Mouse (Mus musculus) heart, adult 2 months (tissue): ENCODE data around the gene Ntng2. TPM values are rescaled to one million over a fixed set of nuclear protein-coding genes. Genes with fewer than 3 reads are reported as not detected.

Experiments used
- DNase-seq, 2 experiments: peaks; one replicate each; pipeline ENCODE4 v3.0.0; 2021
- H3K27ac ChIP-seq: fragments of 200-600 bp; 2 replicates; pipeline ENCODE4 v1.8.1; 2022
- H3K27me3 ChIP-seq: fragments of 200-500 bp; 2 replicates; pipeline ENCODE4 v1.6.1; 2012; ENCODE audit warnings: mild to moderate bottlenecking, low read length, inconsistent platforms, mixed read lengths; ENCODE audit not compliant: control insufficient read depth, insufficient read depth
- H3K36me3 ChIP-seq: fragments of 200-500 bp; 2 replicates; pipeline ENCODE4 v1.6.1; 2012; ENCODE audit warnings: low read length, inconsistent platforms; ENCODE audit not compliant: control insufficient read depth, insufficient read depth
- H3K4me1 ChIP-seq: fragments of 200-500 bp; 2 replicates; pipeline ENCODE4 v1.6.1; 2011; ENCODE audit warnings: low read length; ENCODE audit not compliant: control insufficient read depth, insufficient read depth
- H3K4me3 ChIP-seq: fragments of 200-600 bp; 2 replicates; pipeline ENCODE4 v1.8.1; 2022
- H3K79me2 ChIP-seq: fragments of 200-500 bp; replicated peaks from 2 replicates; pipeline ENCODE4 v1.6.1; 2012; ENCODE audit warnings: mild to moderate bottlenecking, inconsistent platforms, low read length, moderate library complexity, mixed read lengths; ENCODE audit not compliant: control insufficient read depth, insufficient read depth
- H3K9ac ChIP-seq: fragments of 200-500 bp; 2 replicates; pipeline ENCODE4 v1.6.1; 2012; ENCODE audit warnings: low read depth, mild to moderate bottlenecking, control low read depth, inconsistent platforms, low read length, mixed read lengths
- CTCF ChIP-seq: fragments of 200-600 bp; IDR thresholded peaks from 2 replicates; pipeline ENCODE4 v1.8.1; 2022; ENCODE audit warnings: antibody characterized with exemption, mild to moderate bottlenecking, moderate library complexity
- EP300 ChIP-seq: fragments of 200-500 bp; IDR thresholded peaks from 2 replicates; pipeline ENCODE4 v1.6.1; 2011; ENCODE audit warnings: low read depth, low read length, control low read depth; ENCODE audit not compliant: insufficient read depth
- POLR2A ChIP-seq: fragments of 200-500 bp; IDR thresholded peaks from 2 replicates; pipeline ENCODE4 v1.6.1; 2011; ENCODE audit warnings: mild to moderate bottlenecking, low read depth, low read length, control low read depth; ENCODE audit not compliant: insufficient read depth
- WGBS: fragments of 180-500 bp; shearing (Covaris S2); methylation state at CpG from one replicate; pipeline ENCODE4 v1.1.7; 2018; 5-methylcytosine and 5-hydroxymethylcytosine counted together
- intact Hi-C: fragments of 180-260 bp; cut with DNase I; formaldehyde crosslinking; loops from one replicate; pipeline ENCODE4 v1.15.1; 2025
- polyA plus RNA-seq: library from polyadenylated mRNA; depleted of rRNA; stranded (reverse); fragments of >200 nt; gene quantifications from 2 replicates; pipeline ENCODE4 v1.2.3, GENCODE M21; 2012
- total RNA-seq, 2 experiments: library from RNA; stranded (reverse); gene quantifications; 2 replicates each; pipeline ENCODE4 v1.2.3; 2021

Ntng2 gene
- total and polyA plus RNA-seq, 3 experiments = 7.0 to 17.1 (median 7.9) TPM

- Histone ChIP-seq H3K27ac (no peak overlapping the region), H3K4me1 (peaks cover 4% of the 10 kb centered on the region; the same call in 1 of the 2 replicates), H3K27me3 (0 out of 2 replicates have a peak, but pooled peaks cover 3% of the 10 kb centered on the region), H3K79me2 (no peaks in the 10 kb centered on the region), H3K4me3 (peak overlapping the region; percentile 53), H3K36me3 (no peaks in the 10 kb centered on the region), H3K9ac (no peak overlapping the region)
- 31% methylated on average over 16 of the region's 16 CpGs for WGBS
- no peak for DNase-seq
- TF ChIP-seq CTCF = no peak
- TF ChIP-seq POLR2A = no peak
- no peak for TF ChIP-seq EP300
- intact Hi-C loops = no loop called here
Measured at GRCm38 (mm10) chr2:29193819-29194546, 58.8 kb downstream of the Ntng2 start.

GRCm38 (mm10) chr2:29192629-29193278, 60.1 kb downstream of the Ntng2 start:
- TF ChIP-seq POLR2A (no peak), CTCF (peak; percentile 48)
- Histone ChIP-seq H3K79me2 (no peaks in the 10 kb centered on the region), H3K27me3 (0 out of 2 replicates have a peak, but pooled peaks cover 3% of the 10 kb centered on the region), H3K27ac (no peak overlapping the region), H3K4me1 (peaks cover 4% of the 10 kb centered on the region; the same call in 1 of the 2 replicates), H3K4me3 (no peak overlapping the region), H3K36me3 (no peaks in the 10 kb centered on the region), H3K9ac (no peak overlapping the region)
- DNase-seq = no peak
- intact Hi-C loops = no loop called here
- WGBS = 81% methylated on average over 8 of the region's 8 CpGs

- intact Hi-C loops = no loop called here
- 44% methylated on average over 10 of the region's 10 CpGs for whole genome bisulfite sequencing
- Histone ChIP-seq H3K27ac (no peak overlapping the region), H3K4me3 (no peak overlapping the region), H3K27me3 (0 out of 2 replicates have a peak, but pooled peaks cover 3% of the 10 kb centered on the region), H3K36me3 (no peaks in the 10 kb centered on the region), H3K4me1 (peaks cover 4% of the 10 kb centered on the region; the same call in 1 of the 2 replicates), H3K9ac (no peak overlapping the region), H3K79me2 (no peaks in the 10 kb centered on the region)
- peak in 1 of 2 experiments; percentile 20 for DNase-seq
- no peak for TF ChIP-seq EP300
- TF ChIP-seq CTCF = peak; percentile 11; the same call in 1 of the 2 replicates
Measured at GRCm38 (mm10) chr2:29191216-29192215, 61.3 kb downstream of the Ntng2 start.

- Histone ChIP-seq H3K27me3 (0 out of 2 replicates have a peak, but pooled peaks cover 3% of the 10 kb centered on the region), H3K4me1 (peaks cover 4% of the 10 kb centered on the region; the same call in 1 of the 2 replicates), H3K79me2 (no peaks in the 10 kb centered on the region), H3K36me3 (no peaks in the 10 kb centered on the region), H3K27ac (no peak overlapping the region), H3K4me3 (no peak overlapping the region), H3K9ac (no peak overlapping the region)
- intact Hi-C loops = no loop called here
- DNase-seq = peak; percentile 38 to 55
- TF ChIP-seq POLR2A (no peak), EP300 (0 out of 2 replicates have a peak, but pooled peaks have one; percentile 56), CTCF (no peak)
- 61% methylated on average over 7 of the region's 7 CpGs for WGBS
Measured at GRCm38 (mm10) chr2:29190392-29190791, 62.4 kb downstream of the Ntng2 start.

- H3K27me3 ChIP-seq = no peaks in the 10 kb centered on the region
- H3K27ac ChIP-seq = no peak overlapping the region
- H3K79me2 ChIP-seq = no peaks in the 10 kb centered on the region
- TF ChIP-seq POLR2A (no peak), CTCF (no peak), EP300 (no peak)
- H3K36me3 ChIP-seq = peaks cover 7% of the 10 kb centered on the region
- WGBS = 80% methylated on average over 6 of the region's 6 CpGs
- intact Hi-C loops = no loop called here
- H3K4me3 ChIP-seq = no peak overlapping the region
- H3K4me1 ChIP-seq = peaks cover 3% of the 10 kb centered on the region; the same call in 1 of the 2 replicates
- no peak overlapping the region for H3K9ac ChIP-seq
- no peak for DNase-seq
Measured at GRCm38 (mm10) chr2:29186209-29186608, 66.6 kb downstream of the Ntng2 start.
